Mouse (Mus musculus) CD4-positive naive resting alpha-beta T cell, adult 76 days (primary cell): Measurements from ENCODE around the gene Csta1. TPM values are rescaled to one million over a fixed set of nuclear protein-coding genes. Genes with fewer than 3 reads are reported as not detected.

Source experiments
- total RNA-seq: library from RNA; stranded (reverse); gene quantifications from one replicate; pipeline ENCODE4 v1.2.4, GENCODE M21; 2023

Gene Csta1
- not detected for total RNA-seq

GRCm38 (mm10) chr16:36131141-36131540, at the start of gene Csta1:
Gene Csta1 (minus strand): TSS chr16:36131241.

DNA sequence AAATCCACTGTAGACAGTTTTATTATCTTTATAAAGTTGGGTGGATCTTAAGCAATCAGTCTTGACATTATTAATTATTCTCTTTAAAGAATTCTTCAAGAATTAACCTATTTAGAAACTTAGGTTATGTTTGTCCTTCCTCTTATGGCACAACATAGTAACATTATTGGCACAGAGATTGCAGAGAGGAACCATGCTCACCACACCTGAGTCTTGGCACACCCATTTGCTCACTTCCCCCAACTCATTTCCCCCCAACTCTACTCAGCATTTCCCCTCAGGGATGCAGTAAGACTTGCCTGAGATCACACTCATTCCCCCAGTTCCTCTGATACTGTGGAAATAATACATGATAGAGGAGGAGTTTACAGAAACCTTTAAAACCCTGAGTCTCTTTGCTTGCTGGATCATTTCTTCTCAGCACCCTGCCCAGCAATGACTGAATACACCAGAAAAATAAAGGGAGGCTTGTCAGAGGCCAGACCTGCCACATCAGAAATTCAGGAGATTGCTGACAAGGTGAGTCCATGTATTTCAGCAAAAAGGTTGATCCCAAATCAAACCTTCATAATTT, 25.4 kb upstream of the Csta1 start, which contains the start of gene Stfa2l1:
Gene Stfa2l1 (plus strand): TSS at position 410 of the 574 bp plus-strand sequence.

GRCm38 (mm10) chr16:36071450-36072379, 59.3 kb downstream of the Csta1 start, which contains the start of the genes Fam162a and Ccdc58:
Gene Fam162a (minus strand): TSS chr16:36071594.
Gene Ccdc58 (plus strand): TSS chr16:36071685.

Other genes with a start within 250 kb of the Csta1 start
- 51.4 TPM for gene Parp9, start 192.8 kb downstream of the Csta1 start, total RNA-seq
- 44.0 TPM for gene Dtx3l, start 192.1 kb downstream of the Csta1 start, total RNA-seq
- 214 TPM for gene Kpna1, start 152.5 kb downstream of the Csta1 start, total RNA-seq
- 7.2 TPM for gene Wdr5b, start 90.1 kb downstream of the Csta1 start, total RNA-seq
- gene Fam162a, start 59.6 kb downstream of the Csta1 start, total RNA-seq: 24.6 TPM
- 35.1 TPM for gene Ccdc58, start 59.6 kb downstream of the Csta1 start, total RNA-seq
- not detected for gene Stfa2l1, start 25.6 kb upstream of the Csta1 start, total RNA-seq
- not detected for gene Gm5483, start 53.0 kb upstream of the Csta1 start, total RNA-seq
- gene Gm5416, start 79.2 kb upstream of the Csta1 start, total RNA-seq: not detected
- gene 2010005H15Rik, start 90.2 kb upstream of the Csta1 start, total RNA-seq: not detected
- not detected for gene Stfa1, start 145.7 kb upstream of the Csta1 start, total RNA-seq
- not detected for gene BC117090, start 203.1 kb upstream of the Csta1 start, total RNA-seq
- gene BC100530, start 236.5 kb upstream of the Csta1 start, total RNA-seq: not detected